Mouse (Mus musculus) T-helper 17 cell (primary cell): ENCODE measurements around the gene Tbc1d9b.

Source experiments
- in situ Hi-C, 2 experiments: fragments of 300-600 bp; cut with MboI, MseI; formaldehyde crosslinking; loops; 1 replicate in 1 of 2; 2 replicates in 1 of 2; pipeline ENCODE4 v1.15.1; 2025; ENCODE audit warnings: high pct_unique_total_duplicates in 2 of 2

Gene Tbc1d9b

DNA sequence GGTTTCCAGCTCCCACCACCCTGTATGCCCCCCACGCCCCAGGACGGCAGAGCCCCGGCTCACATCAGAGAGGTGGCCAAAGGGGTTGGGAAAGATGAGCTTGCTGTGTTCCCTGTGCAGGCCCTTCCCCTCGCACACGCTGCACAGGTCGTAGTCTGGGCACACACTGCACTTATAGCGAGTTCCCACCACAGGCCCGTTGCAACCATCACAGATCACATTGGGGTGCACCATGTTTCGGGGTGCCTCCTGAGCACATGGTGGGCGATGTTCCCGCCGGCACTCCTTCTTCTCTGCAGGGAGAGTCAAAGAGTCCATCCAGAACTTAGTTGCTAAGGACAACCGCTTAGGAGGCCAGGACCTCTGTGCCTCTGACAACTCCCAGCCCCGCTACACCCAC is 76.1 kb downstream of the Tbc1d9b start:
- in situ Hi-C loops: no loop called here

DNA sequence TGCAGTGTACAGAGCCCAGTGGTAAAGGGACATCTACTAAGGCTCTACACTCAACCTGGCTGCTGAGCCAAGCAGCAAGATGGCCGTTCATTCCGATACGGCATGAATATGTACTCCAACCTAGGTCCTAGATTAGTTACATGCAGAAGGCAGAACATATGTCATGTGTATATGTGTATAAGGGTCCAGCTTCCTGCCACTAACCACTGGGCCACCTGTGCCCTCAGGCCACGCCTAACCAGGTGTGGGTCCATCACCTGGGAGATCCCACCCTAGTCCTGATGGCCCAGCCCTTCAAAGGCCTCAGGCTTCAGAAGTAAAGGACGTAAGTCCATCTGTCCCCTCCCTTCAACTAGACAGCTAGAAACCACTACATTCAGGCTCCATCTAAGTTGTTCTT is 76.8 kb downstream of the Tbc1d9b start:
- in situ Hi-C loops: no loop called here

DNA sequence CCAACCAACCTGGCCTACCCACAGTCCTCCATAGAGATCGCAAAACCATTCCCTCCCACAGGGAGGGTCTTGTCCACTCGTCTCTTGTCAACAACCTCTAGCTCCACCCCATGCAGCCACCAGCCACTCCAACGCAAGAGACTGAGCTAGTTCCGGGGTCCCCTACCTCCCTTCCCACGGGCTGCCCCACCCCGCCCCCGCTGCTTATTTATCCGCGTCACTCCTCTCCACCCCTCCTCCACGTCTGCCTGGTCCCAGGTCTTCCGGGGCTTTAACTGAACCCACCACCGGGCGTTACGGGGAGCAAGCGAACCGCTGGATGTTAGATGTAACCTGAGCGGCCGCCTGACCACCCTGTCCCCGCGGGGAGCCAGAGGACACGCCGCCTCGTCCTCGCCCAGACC is 78.9 kb downstream of the Tbc1d9b start:
- in situ Hi-C loops: no loop called here

DNA sequence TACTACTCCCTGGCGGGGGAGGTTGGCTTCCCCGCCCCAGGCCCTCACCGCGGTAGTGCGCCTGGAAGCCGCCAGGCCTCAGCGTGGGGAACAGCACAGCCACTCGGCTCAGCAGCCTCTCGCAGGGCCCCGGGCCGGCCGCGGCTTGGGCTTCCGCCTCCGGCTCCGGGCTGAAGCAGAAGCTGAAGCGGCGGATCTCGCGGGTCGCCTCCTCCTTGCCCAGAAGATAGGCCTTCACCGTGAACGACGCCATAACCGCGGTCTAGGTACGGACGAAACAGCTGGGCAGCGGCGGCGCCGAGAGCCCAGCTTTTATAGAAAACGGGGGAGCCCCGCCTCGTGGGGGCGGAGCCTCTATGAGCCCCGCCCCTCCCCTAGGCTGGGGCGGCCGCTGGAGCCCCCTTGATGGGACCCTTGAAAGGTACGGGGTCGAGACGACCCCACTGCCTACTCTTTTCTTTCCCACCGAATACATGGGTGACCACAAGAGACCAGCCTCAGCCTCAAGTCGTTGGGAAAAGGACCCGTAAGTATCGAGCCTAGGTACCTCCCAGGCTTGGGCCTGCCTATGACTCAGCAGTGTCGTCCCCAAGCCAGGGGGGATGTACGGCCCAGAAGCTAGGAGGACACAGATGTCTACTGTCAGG is 79.4 kb downstream of the Tbc1d9b start, which contains the start of the genes Sqstm1 and Mgat4b:
Gene Sqstm1 (minus strand): TSS at position 323 of the 647 bp plus-strand sequence.
Gene Mgat4b (plus strand): TSS at position 386 of the 647 bp plus-strand sequence.
- in situ Hi-C loops: no loop called here

DNA sequence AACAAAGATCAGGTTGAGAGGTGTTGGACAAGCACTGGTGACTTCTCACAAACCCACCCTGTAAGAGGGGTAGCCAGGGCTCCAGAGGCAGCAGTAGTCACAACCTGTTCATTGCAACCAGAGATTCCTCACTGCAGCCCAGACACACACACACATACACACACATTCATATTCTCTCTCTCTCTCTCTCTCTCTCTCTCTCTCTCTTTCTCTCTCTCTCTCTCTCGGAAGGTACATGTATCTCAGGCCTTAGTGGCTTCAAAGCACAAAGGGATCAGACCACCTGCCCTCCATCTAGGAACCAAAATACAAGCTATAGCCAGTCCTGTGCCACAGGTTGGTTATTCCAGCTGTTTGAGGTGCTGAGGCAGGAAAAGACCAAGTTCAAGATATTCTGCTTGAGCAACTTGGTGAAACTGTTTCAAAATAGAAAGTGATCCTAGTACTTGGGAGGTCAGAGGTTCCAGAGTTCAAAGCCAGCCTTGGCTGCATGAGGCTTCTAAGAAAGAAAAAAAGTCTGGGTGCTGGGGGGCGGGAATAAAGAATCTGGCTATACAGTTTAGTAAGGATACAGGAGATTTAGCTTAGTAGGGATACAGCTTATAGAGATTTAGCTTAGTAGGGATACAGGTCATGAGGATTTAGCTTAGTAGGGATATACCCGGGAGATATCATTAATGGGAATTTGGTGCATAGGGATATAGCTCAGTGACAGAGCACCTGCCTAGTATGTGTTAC is 80.3 kb downstream of the Tbc1d9b start:
- in situ Hi-C loops: no loop called here

DNA sequence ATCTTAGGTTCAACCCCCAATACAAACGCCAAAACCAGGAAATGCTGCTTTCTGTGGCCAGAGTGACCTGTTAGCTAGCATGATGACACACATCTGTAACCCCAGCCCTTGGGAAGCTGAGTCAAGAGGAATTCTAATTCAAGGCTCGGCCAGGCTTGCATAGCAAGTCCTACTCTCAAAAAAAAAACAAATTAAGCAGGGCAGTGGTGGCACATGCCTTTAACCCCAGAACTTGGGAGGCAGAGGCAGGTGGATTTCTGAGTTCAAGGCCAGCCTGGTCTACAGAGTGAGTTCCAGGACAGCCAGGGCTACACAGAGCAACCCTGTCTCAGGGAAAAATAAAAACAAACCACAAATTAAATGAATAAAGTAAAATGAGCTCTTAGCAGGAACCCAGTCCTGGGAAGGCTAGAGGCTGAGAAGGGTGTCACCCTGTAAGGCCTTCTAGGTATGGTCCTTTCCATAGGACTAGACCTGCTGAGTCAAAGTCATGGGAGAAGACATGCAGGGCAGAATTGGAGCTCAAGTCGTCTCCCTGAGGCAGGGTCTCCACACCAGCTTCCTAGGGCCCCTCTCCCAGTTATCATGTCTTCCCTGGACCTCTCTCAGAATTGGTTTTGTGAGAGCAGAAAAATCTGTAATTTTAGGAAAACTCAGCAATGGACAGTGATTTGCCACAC is 81.0 kb downstream of the Tbc1d9b start:
- in situ Hi-C loops: no loop called here

DNA sequence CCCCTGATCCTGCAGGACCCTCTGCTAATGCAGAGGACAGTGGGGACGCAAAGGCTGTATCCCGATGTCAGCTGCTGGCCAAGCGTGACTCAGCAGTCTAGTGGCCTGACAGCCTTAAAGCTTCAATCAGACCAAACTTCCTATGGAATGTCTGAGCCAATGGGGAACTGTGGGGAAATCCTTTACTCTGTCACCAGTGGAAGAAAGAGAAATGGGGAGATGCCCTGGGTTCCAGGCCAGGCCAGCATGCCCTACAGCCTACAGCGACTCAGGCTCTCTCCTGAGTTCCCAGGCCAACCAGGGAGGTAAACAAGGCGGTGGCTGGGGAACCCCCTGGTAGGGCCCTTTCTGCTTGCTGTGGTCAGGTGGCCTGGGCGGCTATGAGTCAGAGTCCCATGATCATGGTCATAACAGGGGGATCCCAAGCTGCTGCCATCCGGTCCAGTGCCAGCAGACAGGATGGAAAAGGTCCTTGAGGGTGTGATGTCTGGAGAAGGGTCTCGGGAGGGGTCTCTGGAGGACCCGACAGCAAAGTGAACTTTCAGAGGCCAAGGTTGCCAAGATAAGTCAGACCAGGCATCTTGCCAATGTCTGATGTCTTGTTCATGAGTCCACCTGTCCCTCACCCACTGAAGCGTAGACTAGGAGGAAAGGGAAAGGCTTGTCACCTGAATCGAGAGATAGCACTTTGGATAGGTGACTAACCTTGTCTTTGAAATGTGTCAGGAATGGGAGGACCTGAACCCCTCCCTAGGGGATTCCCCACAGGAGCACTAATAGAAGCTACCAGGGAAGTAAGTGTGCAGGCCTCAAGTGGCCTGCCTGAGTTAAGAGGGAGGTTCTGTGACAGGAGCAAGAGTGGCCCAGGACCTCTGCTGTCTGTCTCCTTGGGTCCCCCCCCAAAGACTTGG is 81.9 kb downstream of the Tbc1d9b start:
- in situ Hi-C loops: no loop called here

DNA sequence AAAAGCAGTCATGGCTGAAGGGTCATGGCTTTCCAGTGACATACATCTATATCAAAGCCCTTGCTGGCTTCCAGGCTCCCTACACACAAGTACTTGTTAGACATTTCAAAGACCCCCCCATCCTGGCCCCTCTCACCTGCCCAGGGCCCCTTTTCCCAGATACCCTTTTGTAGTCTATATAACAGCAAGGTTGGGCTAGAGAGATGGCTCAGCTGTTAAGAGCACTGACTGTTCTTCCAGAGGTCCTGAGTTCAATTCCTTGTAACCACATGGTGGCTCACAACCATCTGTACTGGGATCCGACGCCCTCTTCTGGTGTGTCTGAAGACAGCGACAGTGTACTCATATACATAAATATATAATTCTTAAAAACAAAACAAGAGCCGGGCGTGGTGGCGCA is 83.4 kb downstream of the Tbc1d9b start:
- in situ Hi-C loops: no loop called here

DNA sequence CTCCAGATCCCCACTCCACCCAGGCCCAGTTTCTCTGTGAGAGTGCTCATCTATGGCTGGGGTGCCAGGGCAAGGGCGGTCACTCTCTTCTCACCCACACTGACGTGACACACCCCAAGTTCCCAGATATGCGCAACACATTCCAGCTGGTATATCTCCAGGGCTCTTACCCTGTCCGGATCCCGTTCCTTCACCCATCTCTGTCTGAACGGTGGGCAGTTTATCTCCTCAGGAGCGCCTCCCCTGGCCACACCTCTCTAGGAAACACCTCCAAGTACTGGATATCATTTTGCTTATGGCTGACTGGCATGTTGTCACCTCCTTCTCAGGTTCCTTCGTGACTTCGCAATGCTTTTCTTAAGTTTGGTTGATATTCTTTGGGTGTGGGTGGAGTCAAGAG is 84.4 kb downstream of the Tbc1d9b start:
- in situ Hi-C loops: no loop called here

DNA sequence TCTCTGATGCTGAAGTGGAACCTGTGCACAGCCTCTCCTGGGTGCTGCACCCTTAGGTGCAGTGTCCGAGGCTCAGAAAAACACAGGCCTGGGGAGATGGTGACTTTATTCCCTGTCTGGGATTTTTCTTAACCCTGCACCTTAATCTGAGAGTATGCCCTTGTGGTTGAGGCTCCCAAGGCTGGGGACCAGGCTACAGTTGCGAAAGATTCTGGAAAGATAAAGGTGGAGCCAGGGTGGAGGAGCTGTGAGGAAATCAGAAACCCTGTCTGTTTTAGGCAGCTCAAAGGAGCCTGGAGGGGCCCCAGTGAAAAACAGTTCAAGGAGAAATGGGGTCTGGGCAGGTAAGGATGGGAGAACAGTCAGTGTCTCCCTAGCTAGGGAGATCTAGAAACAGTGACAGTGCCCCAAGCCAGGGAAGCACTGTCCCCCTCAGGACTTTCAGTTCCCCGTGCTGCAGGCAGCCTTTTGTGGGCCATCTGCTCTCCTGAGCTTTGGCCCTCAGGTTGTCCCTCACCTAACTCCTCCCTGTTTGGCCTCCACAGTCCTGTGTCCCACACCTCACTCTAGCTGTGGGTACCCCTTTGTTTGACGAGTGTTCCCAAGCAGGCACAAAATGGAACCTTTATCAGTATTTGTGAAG is 85.6 kb downstream of the Tbc1d9b start:
- in situ Hi-C loops: no loop called here

DNA sequence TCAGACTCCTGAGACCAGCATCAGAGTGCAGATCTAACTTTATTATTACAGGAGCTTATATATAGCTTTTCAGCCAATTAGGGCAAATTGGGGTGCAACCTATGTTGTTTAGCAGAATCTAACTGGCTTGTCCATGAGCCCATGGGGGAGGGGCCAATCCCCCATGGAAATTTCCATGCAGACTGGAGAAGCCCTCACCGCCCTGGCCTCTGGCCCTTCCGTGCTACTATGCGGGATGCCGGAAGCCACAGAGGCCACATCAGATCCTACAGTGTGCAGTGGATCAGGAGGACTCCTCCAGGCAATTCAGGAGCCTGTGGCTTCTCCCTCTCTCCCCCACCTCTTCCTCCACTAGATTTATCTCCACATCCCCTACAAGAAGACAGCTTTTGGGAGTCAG is 86.6 kb downstream of the Tbc1d9b start:
- in situ Hi-C loops: no loop called here

DNA sequence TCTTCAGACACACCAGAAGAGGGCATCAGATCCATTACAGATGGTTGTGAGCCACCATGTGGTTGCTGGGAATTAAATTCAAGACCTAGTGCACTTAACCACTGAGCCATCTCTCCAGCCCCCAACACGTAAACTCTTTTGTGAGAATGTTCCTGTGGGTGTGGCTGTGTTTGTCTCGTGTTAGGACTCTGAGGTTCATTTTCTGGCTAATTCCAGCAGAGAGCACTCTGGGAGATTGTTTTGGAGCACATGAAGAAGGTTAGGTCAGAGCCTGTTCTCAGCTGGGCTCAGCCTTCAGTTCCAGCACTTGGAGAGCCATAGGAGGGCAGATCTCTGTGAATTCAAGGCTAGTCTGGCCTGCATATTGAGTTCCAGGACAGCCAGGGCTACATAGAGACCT is 88.6 kb downstream of the Tbc1d9b start:
- in situ Hi-C loops: loop anchor here in 1 of 2 experiments (10.0 kb wide), 1 partner anchor 235 kb away; no protein-coding TSS in a partner anchor
